Mouse (Mus musculus): ENCODE results near the gene 5730480H06Rik. TPM values are rescaled to one million over a fixed set of nuclear protein-coding genes. Genes with fewer than 3 reads are reported as not detected.

The 5730480H06Rik gene
- 10.4 TPM for total RNA-seq (2023)

DNA sequence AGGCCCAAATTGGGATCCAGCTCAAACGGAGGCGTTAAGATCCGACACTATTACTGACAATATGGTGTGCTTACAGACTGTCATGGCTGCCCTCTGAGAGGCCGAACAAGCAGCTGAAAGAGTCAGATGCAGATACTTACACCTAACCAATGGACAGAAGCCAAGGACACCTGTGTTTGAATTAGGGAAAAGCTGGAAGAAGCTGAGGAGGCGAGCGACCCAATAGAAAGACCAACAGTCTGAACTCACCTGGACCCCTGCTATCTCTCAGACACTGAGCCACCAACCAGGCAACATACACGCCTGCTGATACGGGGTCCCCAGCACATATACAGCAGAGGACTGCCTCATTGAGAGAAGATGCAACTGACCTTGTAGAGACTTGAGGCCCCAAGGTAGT is at the start of gene 5730480H06Rik:
5730480H06Rik (plus strand) TSS at position 301 of the 400 bp plus-strand sequence.

